Mouse (Mus musculus): ENCODE results near the gene Birc7. TPM values are rescaled to one million over a fixed set of nuclear protein-coding genes. Genes with fewer than 3 reads are reported as not detected.

Birc7 gene
- polyA plus RNA-seq, 1 experiment from 2014 or later, result not detected

- peak overlapping the region; percentile 98 for H3K4me3 ChIP-seq
- peak; percentile 71 for DNase-seq (ENCODE audit: low spot score)
- no peaks in the 10 kb centered on the region for H3K9me3 ChIP-seq (replicated peaks)
- under 1% methylated on average over 61 of the region's 61 CpGs for WGBS
- H3K27ac ChIP-seq, result peak overlapping the region; percentile 96
- H3K4me1 ChIP-seq, result peaks cover 11% of the 10 kb centered on the region
- H3K36me3 ChIP-seq, result peaks cover 39% of the 10 kb centered on the region
- no peaks in the 10 kb centered on the region for H3K27me3 ChIP-seq (ENCODE audit: low read depth, poor library complexity, severe bottlenecking)
Observed at GRCm38 (mm10) chr2:180919913-180920809, 8.7 kb upstream of the Birc7 start.

GRCm38 (mm10) chr2:180920810-180921400 is 7.9 kb upstream of the Birc7 start, which contains the start of gene Ythdf1:
Gene Ythdf1, minus strand, starts transcription at chr2:180920949.
- DNase-seq (ENCODE audit: low spot score), result peak; percentile 99
- peaks cover 11% of the 10 kb centered on the region for H3K4me1 ChIP-seq
- WGBS, result under 1% methylated on average over 56 of the region's 56 CpGs
- peak within 1 kb of the TSS; percentile 96 for H3K27ac ChIP-seq
- peaks cover 32% of the 10 kb centered on the region for H3K36me3 ChIP-seq
- H3K4me3 ChIP-seq, result peak within 1 kb of the TSS; percentile 98
- no peaks in the 10 kb centered on the region for H3K9me3 ChIP-seq (replicated peaks)
- no peaks in the 10 kb centered on the region for H3K27me3 ChIP-seq (ENCODE audit: low read depth, poor library complexity, severe bottlenecking)

GRCm38 (mm10) chr2:180922739-180923138 is 6.1 kb upstream of the Birc7 start:
- no peaks in the 10 kb centered on the region for H3K9me3 ChIP-seq (replicated peaks)
- no peak overlapping the region for H3K4me3 ChIP-seq
- H3K36me3 ChIP-seq, result peaks cover 13% of the 10 kb centered on the region
- no peaks in the 10 kb centered on the region for H3K27me3 ChIP-seq (ENCODE audit: low read depth, poor library complexity, severe bottlenecking)
- H3K4me1 ChIP-seq, result peaks cover 11% of the 10 kb centered on the region
- no peak for DNase-seq (ENCODE audit: low spot score)
- H3K27ac ChIP-seq, result no peak overlapping the region
- WGBS, result 96% methylated on average over 6 of the region's 6 CpGs

GRCm38 (mm10) chr2:180925176-180925575 is 3.6 kb upstream of the Birc7 start:
- Histone ChIP-seq H3K36me3 (no peaks in the 10 kb centered on the region), H3K4me1 (peaks cover 3% of the 10 kb centered on the region; the same call in 1 of the 2 replicates), H3K4me3 (no peak overlapping the region), H3K27me3 (ENCODE audit: low read depth, poor library complexity, severe bottlenecking) (no peaks in the 10 kb centered on the region), H3K27ac (no peak overlapping the region), H3K9me3 (replicated peaks) (no peaks in the 10 kb centered on the region)
- DNase-seq (ENCODE audit: low spot score), result peak; percentile 78
- WGBS, result 12% methylated on average over 4 of the region's 4 CpGs

- no peak for DNase-seq (ENCODE audit: low spot score)
- Histone ChIP-seq H3K4me3 (no peak overlapping the region), H3K36me3 (no peaks in the 10 kb centered on the region), H3K9me3 (replicated peaks) (no peaks in the 10 kb centered on the region), H3K27me3 (ENCODE audit: low read depth, poor library complexity, severe bottlenecking) (no peaks in the 10 kb centered on the region), H3K27ac (no peak overlapping the region), H3K4me1 (peaks cover 4% of the 10 kb centered on the region; the same call in 1 of the 2 replicates)
- 81% methylated on average over 1 of the region's 1 CpGs for WGBS
Observed at GRCm38 (mm10) chr2:180932418-180932817, 3.6 kb downstream of the Birc7 start.

GRCm38 (mm10) chr2:180940187-180940586 is 11.4 kb downstream of the Birc7 start:
- H3K36me3 ChIP-seq, result no peaks in the 10 kb centered on the region
- no peak overlapping the region for H3K4me3 ChIP-seq
- no peak for DNase-seq (ENCODE audit: low spot score)
- H3K27me3 ChIP-seq (ENCODE audit: low read depth, poor library complexity, severe bottlenecking), result no peaks in the 10 kb centered on the region
- H3K9me3 ChIP-seq (replicated peaks), result no peaks in the 10 kb centered on the region
- no peaks in the 10 kb centered on the region for H3K4me1 ChIP-seq
- no peak overlapping the region for H3K27ac ChIP-seq

GRCm38 (mm10) chr2:180941869-180942268 is 13.0 kb downstream of the Birc7 start:
- no peaks in the 10 kb centered on the region for H3K4me1 ChIP-seq
- no peaks in the 10 kb centered on the region for H3K9me3 ChIP-seq (replicated peaks)
- no peak overlapping the region for H3K4me3 ChIP-seq
- no peaks in the 10 kb centered on the region for H3K36me3 ChIP-seq
- DNase-seq (ENCODE audit: low spot score), result no peak
- no peak overlapping the region for H3K27ac ChIP-seq
- no peaks in the 10 kb centered on the region for H3K27me3 ChIP-seq (ENCODE audit: low read depth, poor library complexity, severe bottlenecking)

GRCm38 (mm10) chr2:180949947-180950346 is 21.1 kb downstream of the Birc7 start:
- Histone ChIP-seq H3K4me1 (peaks cover 22% of the 10 kb centered on the region), H3K36me3 (no peaks in the 10 kb centered on the region), H3K4me3 (no peak overlapping the region), H3K27ac (no peak overlapping the region), H3K9me3 (replicated peaks) (no peaks in the 10 kb centered on the region), H3K27me3 (ENCODE audit: low read depth, poor library complexity, severe bottlenecking) (peaks cover 45% of the 10 kb centered on the region)
- DNase-seq (ENCODE audit: low spot score), result no peak
- WGBS, result 27% methylated on average over 1 of the region's 1 CpGs

GRCm38 (mm10) chr2:180952731-180953171 is 23.9 kb downstream of the Birc7 start:
- 0 out of 2 replicates have a peak overlapping the region, but pooled peaks have one; percentile 5 for H3K4me3 ChIP-seq
- peak; percentile 47 for DNase-seq (ENCODE audit: low spot score)
- H3K27me3 ChIP-seq (ENCODE audit: low read depth, poor library complexity, severe bottlenecking), result peaks cover 63% of the 10 kb centered on the region
- no peak overlapping the region for H3K27ac ChIP-seq
- H3K36me3 ChIP-seq, result no peaks in the 10 kb centered on the region
- peaks cover 24% of the 10 kb centered on the region for H3K4me1 ChIP-seq
- WGBS, result 14% methylated on average over 9 of the region's 9 CpGs
- no peaks in the 10 kb centered on the region for H3K9me3 ChIP-seq (replicated peaks)

GRCm38 (mm10) chr2:180953638-180954037 is 24.8 kb downstream of the Birc7 start:
- WGBS, result 29% methylated on average over 2 of the region's 2 CpGs
- no peaks in the 10 kb centered on the region for H3K9me3 ChIP-seq (replicated peaks)
- no peak for DNase-seq (ENCODE audit: low spot score)
- peaks cover 24% of the 10 kb centered on the region for H3K4me1 ChIP-seq
- H3K36me3 ChIP-seq, result no peaks in the 10 kb centered on the region
- peak overlapping the region; percentile 70 for H3K4me3 ChIP-seq
- peaks cover 63% of the 10 kb centered on the region for H3K27me3 ChIP-seq (ENCODE audit: low read depth, poor library complexity, severe bottlenecking)
- H3K27ac ChIP-seq, result peak overlapping the region; percentile 71; the same call in 1 of the 2 replicates

GRCm38 (mm10) chr2:180954061-180955047 is 25.5 kb downstream of the Birc7 start, which contains the start of gene Nkain4:
Gene Nkain4, minus strand, starts transcription at chr2:180954699.
- Histone ChIP-seq H3K4me1 (peaks cover 24% of the 10 kb centered on the region), H3K27me3 (ENCODE audit: low read depth, poor library complexity, severe bottlenecking) (peaks cover 63% of the 10 kb centered on the region)

GRCm38 (mm10) chr2:180959605-180960004 is 30.8 kb downstream of the Birc7 start:
- Histone ChIP-seq H3K9me3 (replicated peaks) (no peaks in the 10 kb centered on the region), H3K27ac (no peak overlapping the region), H3K4me1 (peaks cover 5% of the 10 kb centered on the region), H3K27me3 (ENCODE audit: low read depth, poor library complexity, severe bottlenecking) (peaks cover 21% of the 10 kb centered on the region), H3K4me3 (no peak overlapping the region), H3K36me3 (no peaks in the 10 kb centered on the region)
- no peak for DNase-seq (ENCODE audit: low spot score)
- 81% methylated on average over 7 of the region's 7 CpGs for WGBS

More at GRCm38 (mm10) chr2:180954061-180955047, 25.5 kb downstream of the Birc7 start, which contains the start of gene Nkain4:
- Histone ChIP-seq H3K36me3 (no peaks in the 10 kb centered on the region), H3K27ac (peak within 1 kb of the TSS; percentile 71), H3K4me3 (peak within 1 kb of the TSS; percentile 70), H3K9me3 (replicated peaks) (no peaks in the 10 kb centered on the region)
- WGBS, result under 1% methylated on average over 52 of the region's 52 CpGs
- DNase-seq (ENCODE audit: low spot score), result peak; percentile 72
